Mouse (Mus musculus) thymus, adult 2 months (tissue): ENCODE data around the gene Zfp445.

Experiments used
- CTCF ChIP-seq: fragments of 200-500 bp; IDR thresholded peaks from 2 replicates; pipeline ENCODE4 v1.5.1; 2012; ENCODE audit warnings: mild to moderate bottlenecking, control low read depth, low read length, moderate library complexity, borderline replicate concordance; ENCODE audit not compliant: control insufficient read depth, poor library complexity, insufficient read depth; ENCODE audit errors: extremely low read depth
- POLR2A ChIP-seq: fragments of 200-500 bp; IDR thresholded peaks from 2 replicates; pipeline ENCODE4 v1.6.1; 2012; ENCODE audit warnings: mild to moderate bottlenecking, low read length, control low read depth, moderate library complexity; ENCODE audit not compliant: control insufficient read depth, poor library complexity, insufficient read depth; ENCODE audit errors: extremely low read depth

GRCm38 (mm10) chr9:122846156-122846555 is 19.6 kb downstream of the Zfp445 start:
- TF ChIP-seq CTCF (no peak), POLR2A (no peak)
